Comparison of ENCODE assay signal across 11 mouse cellular contexts in the genomic region with DNA sequence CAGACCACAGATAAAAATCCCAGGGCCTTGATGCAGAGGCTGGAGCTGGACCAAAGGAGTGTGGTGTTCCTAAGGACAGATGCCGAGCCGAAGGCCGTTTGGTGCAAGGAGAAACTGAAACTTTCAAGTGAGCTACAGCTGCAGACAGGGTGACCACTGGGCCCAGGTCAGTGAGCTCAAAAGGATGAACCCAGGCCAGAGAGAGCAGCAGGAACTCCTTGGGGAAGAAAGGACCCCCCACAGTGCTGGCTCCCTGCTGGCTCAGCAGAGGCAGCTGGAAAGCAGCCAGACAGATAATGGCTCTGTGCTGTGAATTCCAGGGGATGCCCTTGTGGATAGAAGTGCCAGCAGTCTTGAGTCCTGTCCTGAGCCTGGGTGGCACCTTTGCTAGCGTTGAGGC. TPM values are rescaled to one million over a fixed set of nuclear protein-coding genes. Genes with fewer than 3 reads are reported as not detected.
DNase-seq lines count a peak whose midpoint lies in the region; ATAC-seq and TF ChIP-seq lines count a peak whose summit lies in the region.
"Had no signal": no experiment of that assay in that cellular context is flagged by ENCODE, and none has a peak within 500 bp of the region (broad histone marks: within the 10 kb centered on the region; RNA-seq: fewer than 3 reads in every experiment).

No protein-coding gene starts in this region.

- no peak overlapping the region for H3K4me3 ChIP-seq in lung, embryonic 14.5 days (ENCODE audit: low read depth, low read length)
- H3K4me3 ChIP-seq in kidney, embryonic 14.5 days (ENCODE audit: low read length), result no peak overlapping the region
- H3K4me3 ChIP-seq in stomach, embryonic 15.5 days (replicated peaks), result no peak overlapping the region

- H3K9ac ChIP-seq in lung, embryonic 14.5 days, result no peak overlapping the region; the same call in 1 of the 2 replicates
- H3K9ac ChIP-seq in kidney, embryonic 14.5 days (ENCODE audit: low read depth, low read length), result no peak overlapping the region
- H3K9ac ChIP-seq in stomach, embryonic 15.5 days, result no peak overlapping the region

- no peaks in the 10 kb centered on the region for H3K9me3 ChIP-seq in lung, embryonic 14.5 days (ENCODE audit: low read depth, low read length)
- no peaks in the 10 kb centered on the region for H3K9me3 ChIP-seq in kidney, embryonic 14.5 days (ENCODE audit: control insufficient read depth, low read length)
- H3K9me3 ChIP-seq in stomach, embryonic 15.5 days, result no peaks in the 10 kb centered on the region
- H3K9me3 ChIP-seq: G1E had no signal

- peak overlapping the region; percentile 86; the same call in 1 of the 2 replicates for H3K4me2 ChIP-seq in lung, embryonic 14.5 days
- no peak overlapping the region; the same call in 1 of the 2 replicates for H3K4me2 ChIP-seq in kidney, embryonic 14.5 days (replicated peaks; ENCODE audit: low read depth, low read length)
- H3K4me2 ChIP-seq in stomach, embryonic 15.5 days, result peak overlapping the region; percentile 27

- DNase-seq in lung, embryonic 14.5 days, result peak; percentile 85
- DNase-seq in lung, postnatal 36 days, result no peak
- DNase-seq in adrenal gland, postnatal 14 days, result peak; percentile 74
- DNase-seq in left cerebral cortex, postnatal 25 days (ENCODE audit: low spot score in 2 of 2), result no peak
- no peak for DNase-seq in urinary bladder, postnatal 36 days (ENCODE audit: low spot score in 2 of 2)
- no peak for DNase-seq in layer of hippocampus, postnatal 10 days (ENCODE audit: low spot score in 2 of 2)
- DNase-seq: cerebellum, adult 9-10 months; layer of hippocampus, adult 9-11 months had no signal

- no peak for TF ChIP-seq CTCF in lung, embryonic 14.5 days (IDR thresholded peaks at IDR 0.05; ENCODE audit: low read depth)

- WGBS in lung, embryonic 14.5 days, result 35% methylated on average over 4 of the region's 4 CpGs
- 44% methylated on average over 4 of the region's 4 CpGs for WGBS in kidney, embryonic 14.5 days
- WGBS in stomach, embryonic 15.5 days, result 48% methylated on average over 4 of the region's 4 CpGs

- H3K27me3 ChIP-seq in lung, embryonic 14.5 days (ENCODE audit: insufficient read depth, low read length), result peaks cover 10% of the 10 kb centered on the region
- H3K27me3 ChIP-seq in kidney, embryonic 14.5 days (ENCODE audit: control insufficient read depth, insufficient read depth, low read length), result peaks cover 15% of the 10 kb centered on the region
- H3K27me3 ChIP-seq in stomach, embryonic 15.5 days (replicated peaks), result no peaks in the 10 kb centered on the region

- ATAC-seq in lung, embryonic 14.5 days (ENCODE audit: insufficient read depth), result peak; percentile 48
- 0 out of 2 replicates have a peak, but pooled peaks have one; percentile 16 for ATAC-seq in kidney, embryonic 14.5 days (ENCODE audit: low FRiP score, low TSS enrichment)
- no peak for ATAC-seq in stomach, embryonic 15.5 days (ENCODE audit: insufficient read depth, low FRiP score, low read depth)

- no peaks in the 10 kb centered on the region for H3K36me3 ChIP-seq in lung, embryonic 14.5 days (ENCODE audit: insufficient read depth)
- no peaks in the 10 kb centered on the region for H3K36me3 ChIP-seq in kidney, embryonic 14.5 days (ENCODE audit: control insufficient read depth, insufficient read depth, low read length)
- H3K36me3 ChIP-seq in stomach, embryonic 15.5 days, result no peaks in the 10 kb centered on the region
- H3K36me3 ChIP-seq: G1E had no signal

- intact Hi-C loops in left cerebral cortex, postnatal 25 days (cut with DNase I), result loop anchor here (5.0 kb wide), 1 partner anchor 158 kb away; no protein-coding TSS in a partner anchor

- H3K4me1 ChIP-seq in lung, embryonic 14.5 days (ENCODE audit: insufficient read depth), result peaks cover 35% of the 10 kb centered on the region
- peaks cover 33% of the 10 kb centered on the region; the same call in 1 of the 2 replicates for H3K4me1 ChIP-seq in kidney, embryonic 14.5 days (ENCODE audit: control insufficient read depth, insufficient read depth, low read length)
- peaks cover 26% of the 10 kb centered on the region for H3K4me1 ChIP-seq in stomach, embryonic 15.5 days

- peak overlapping the region; percentile 70; the same call in 1 of the 2 replicates for H3K27ac ChIP-seq in lung, embryonic 14.5 days (ENCODE audit: low read depth)
- H3K27ac ChIP-seq in kidney, embryonic 14.5 days (ENCODE audit: low read depth, low read length), result peak overlapping the region; percentile 81; the same call in 1 of the 2 replicates
- H3K27ac ChIP-seq in stomach, embryonic 15.5 days, result peak overlapping the region; percentile 33; the same call in 1 of the 2 replicates

RNA-seq across cellular contexts. Expression of a gene that starts 3.7 kb away (rescaled TPM):
- polyA plus RNA-seq in lung, embryonic 14.5 days (2014; fragmentation: Nextera tagmentation; extraction: Ambion mirVana), result 10.5 and 13.4 TPM in 2 replicates
- total RNA-seq in adrenal gland, postnatal 14 days (2021), result 49.5 and 50.5 TPM in 2 replicates
- 8.0 and 9.2 TPM in 2 replicates for polyA plus RNA-seq in kidney, embryonic 14.5 days (2014; fragmentation: Nextera tagmentation; extraction: Ambion mirVana)
- 14.3 and 19.4 TPM in 2 replicates for polyA plus RNA-seq in stomach, embryonic 15.5 days (2015; fragmentation: Nextera tagmentation; extraction: Ambion mirVana)
- under 1 TPM; 0.09 to 0.21 TPM for total RNA-seq in left cerebral cortex, postnatal 25 days (2021)
- total RNA-seq in layer of hippocampus, postnatal 10 days (2021), result 1 to 10 TPM in 1 of 2 experiments, under 1 TPM in 1; 0.59 to 1.5 TPM
- total RNA-seq: G1E had no signal
- polyA plus RNA-seq: G1E had no signal

Comparison
In these comparisons a context has a peak if more than half of its experiments do, and no peak if none do; other contexts are left out.
1. DNase-seq: peak in lung, embryonic 14.5 days (single experiment) and adrenal gland, postnatal 14 days (single experiment); none in lung, postnatal 36 days (single experiment), left cerebral cortex, postnatal 25 days (0 of 2), urinary bladder, postnatal 36 days (0 of 2) and layer of hippocampus, postnatal 10 days (0 of 2).
2. RNA of a gene that starts 3.7 kb away (total RNA-seq): 49.5 to 50.5 TPM in adrenal gland, postnatal 14 days; 0.59 to 1.5 TPM in layer of hippocampus, postnatal 10 days and 0.09 to 0.21 TPM in left cerebral cortex, postnatal 25 days; every median in the first group is over 10 times any median in the second.
3. Peak in every context shown above with its lines, with median percentiles within 50 percentile points of each other: H3K27ac ChIP-seq.